Mouse (Mus musculus): Measurements from ENCODE around the gene Efcab2. TPM values are rescaled to one million over a fixed set of nuclear protein-coding genes. Genes with fewer than 3 reads are reported as not detected.

Gene Efcab2
- polyA plus RNA-seq, 1 experiment from 2014 or later = 12.4 TPM

DNA sequence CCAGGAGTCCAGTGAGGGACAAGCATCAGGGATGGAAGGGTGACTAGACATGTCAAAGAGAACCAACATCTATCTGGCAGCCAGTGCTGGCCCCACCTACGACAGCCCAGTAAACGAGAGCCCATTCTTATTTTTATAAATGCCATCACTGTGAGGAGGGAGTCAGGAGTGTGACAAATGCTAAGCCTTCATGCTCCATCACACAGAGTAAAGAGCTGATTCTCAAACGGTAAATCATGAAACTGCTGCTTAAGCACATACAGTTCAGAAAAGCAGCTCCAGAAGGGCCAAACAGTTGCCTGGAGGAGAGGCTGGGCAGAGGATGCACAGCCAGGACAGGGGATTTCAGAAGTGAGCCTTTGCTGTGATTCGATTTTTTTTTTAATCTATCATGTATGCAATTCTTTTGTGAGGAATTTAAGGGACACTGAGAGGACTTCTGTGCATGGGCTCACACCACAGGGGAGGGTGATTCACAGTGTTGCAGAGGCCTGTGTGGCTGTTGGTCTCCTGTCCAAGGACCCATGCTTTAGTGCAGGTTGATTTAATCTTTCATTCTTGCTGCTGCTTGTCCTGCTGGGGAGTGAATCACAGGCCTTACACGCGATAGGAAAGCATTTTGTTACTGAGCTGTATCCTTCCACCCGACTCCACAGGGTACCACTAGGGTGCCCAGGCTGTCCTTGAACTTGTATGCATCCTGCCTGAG lies 106.6 kb downstream of the Efcab2 start:
- H3K27me3 ChIP-seq (replicated peaks; ENCODE audit: control insufficient read depth, insufficient read depth, low read length) = no peaks in the 10 kb centered on the region
- no peak for ATAC-seq
- H3K4me1 ChIP-seq (ENCODE audit: control insufficient read depth, insufficient read depth, low read depth, low read length) = peaks cover 5% of the 10 kb centered on the region; the same call in 1 of the 2 replicates
- no peaks in the 10 kb centered on the region for H3K36me3 ChIP-seq (ENCODE audit: control insufficient read depth, insufficient read depth, low read length)
- H3K9ac ChIP-seq (ENCODE audit: low read depth, low read length) = no peak overlapping the region
- WGBS = 39% methylated on average over 7 of the region's 7 CpGs
- H3K9me3 ChIP-seq (ENCODE audit: control insufficient read depth, low read length) = no peaks in the 10 kb centered on the region
- H3K27ac ChIP-seq (ENCODE audit: low read depth, low read length) = no peak overlapping the region
- no peak overlapping the region for H3K4me2 ChIP-seq (ENCODE audit: low read length)
- no peak overlapping the region for H3K4me3 ChIP-seq (ENCODE audit: low read length)

DNA sequence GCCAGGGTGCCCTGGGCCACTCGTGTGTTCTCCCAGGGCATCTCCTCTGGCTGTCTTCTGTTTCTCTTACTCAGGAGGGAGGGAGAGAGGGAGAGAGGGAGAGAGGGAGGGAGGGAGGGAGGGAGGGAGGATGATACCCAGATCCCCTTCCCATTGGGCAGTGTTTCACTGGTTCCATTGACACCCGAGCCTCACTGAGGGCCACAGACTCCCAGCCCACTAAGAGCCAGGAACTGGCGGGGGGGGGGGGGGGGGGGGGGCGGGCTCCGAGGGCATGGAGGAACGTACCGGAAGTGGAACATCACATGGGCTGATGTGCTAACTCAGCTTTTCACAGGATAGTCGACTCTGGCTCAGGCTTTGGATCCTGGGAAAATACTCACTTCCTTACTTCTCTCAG lies 108.1 kb downstream of the Efcab2 start:
- H3K4me2 ChIP-seq (ENCODE audit: low read length) = no peak overlapping the region
- no peak for ATAC-seq
- no peaks in the 10 kb centered on the region for H3K36me3 ChIP-seq (ENCODE audit: control insufficient read depth, insufficient read depth, low read length)
- no peak overlapping the region for H3K4me3 ChIP-seq (ENCODE audit: low read length)
- H3K4me1 ChIP-seq (ENCODE audit: control insufficient read depth, insufficient read depth, low read depth, low read length) = peaks cover 5% of the 10 kb centered on the region; the same call in 1 of the 2 replicates
- 46% methylated on average over 5 of the region's 8 CpGs for WGBS
- H3K27ac ChIP-seq (ENCODE audit: low read depth, low read length) = no peak overlapping the region
- H3K9me3 ChIP-seq (ENCODE audit: control insufficient read depth, low read length) = no peaks in the 10 kb centered on the region
- H3K9ac ChIP-seq (ENCODE audit: low read depth, low read length) = no peak overlapping the region
- H3K27me3 ChIP-seq (replicated peaks; ENCODE audit: control insufficient read depth, insufficient read depth, low read length) = no peaks in the 10 kb centered on the region

DNA sequence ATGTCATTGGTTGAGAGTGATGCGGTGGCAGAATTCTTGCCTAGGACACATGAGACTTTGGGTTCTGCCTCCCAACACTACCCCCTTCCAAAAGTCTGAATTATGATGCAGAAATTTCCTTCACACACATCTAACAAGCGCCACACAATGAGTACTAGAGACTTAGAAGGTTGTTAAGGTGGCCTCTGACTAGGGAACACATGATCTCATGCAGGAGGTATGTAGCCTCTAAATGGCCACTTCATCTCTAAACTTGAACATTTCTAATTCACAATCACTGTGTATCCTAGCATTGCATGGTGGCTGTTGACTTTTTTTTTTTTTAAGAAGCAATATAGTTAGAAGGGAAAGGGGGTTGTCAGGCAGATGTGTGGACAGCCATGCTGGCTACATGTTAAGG lies 110.0 kb downstream of the Efcab2 start:
- H3K27me3 ChIP-seq (replicated peaks; ENCODE audit: control insufficient read depth, insufficient read depth, low read length) = no peaks in the 10 kb centered on the region
- no peaks in the 10 kb centered on the region for H3K9me3 ChIP-seq (ENCODE audit: control insufficient read depth, low read length)
- no peak overlapping the region for H3K27ac ChIP-seq (ENCODE audit: low read depth, low read length)
- no peaks in the 10 kb centered on the region for H3K36me3 ChIP-seq (ENCODE audit: control insufficient read depth, insufficient read depth, low read length)
- ATAC-seq = no peak
- H3K4me1 ChIP-seq (ENCODE audit: control insufficient read depth, insufficient read depth, low read depth, low read length) = peaks cover 5% of the 10 kb centered on the region; the same call in 1 of the 2 replicates
- H3K4me2 ChIP-seq (ENCODE audit: low read length) = no peak overlapping the region
- no peak overlapping the region for H3K9ac ChIP-seq (ENCODE audit: low read depth, low read length)
- no peak overlapping the region for H3K4me3 ChIP-seq (ENCODE audit: low read length)
- 83% methylated on average over 2 of the region's 2 CpGs for WGBS

DNA sequence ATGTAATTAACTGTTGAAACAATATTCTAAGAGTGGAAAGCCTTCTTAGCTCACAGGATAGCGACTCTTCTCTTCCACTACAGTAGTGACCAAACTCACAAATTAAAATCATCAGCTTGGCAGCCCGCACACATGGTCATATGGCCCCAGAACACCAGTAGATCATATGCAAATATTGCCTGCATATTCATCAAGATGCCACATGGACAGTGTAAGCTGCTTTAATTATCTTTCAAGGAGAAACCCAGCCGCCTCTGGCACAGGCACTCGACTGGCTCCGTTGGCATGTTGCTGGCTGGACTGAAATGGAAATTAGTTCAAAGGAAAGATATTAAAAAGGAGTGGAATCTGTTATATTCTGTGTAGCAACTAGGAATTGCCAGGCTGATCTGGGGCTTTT lies 116.5 kb downstream of the Efcab2 start:
- no peak overlapping the region for H3K4me3 ChIP-seq (ENCODE audit: low read length)
- H3K4me1 ChIP-seq (ENCODE audit: control insufficient read depth, insufficient read depth, low read depth, low read length) = no peaks in the 10 kb centered on the region
- no peaks in the 10 kb centered on the region for H3K27me3 ChIP-seq (replicated peaks; ENCODE audit: control insufficient read depth, insufficient read depth, low read length)
- WGBS = 35% methylated on average over 5 of the region's 5 CpGs
- ATAC-seq = peak; percentile 63
- H3K9me3 ChIP-seq (ENCODE audit: control insufficient read depth, low read length) = no peaks in the 10 kb centered on the region
- no peak overlapping the region for H3K4me2 ChIP-seq (ENCODE audit: low read length)
- no peaks in the 10 kb centered on the region for H3K36me3 ChIP-seq (ENCODE audit: control insufficient read depth, insufficient read depth, low read length)
- H3K27ac ChIP-seq (ENCODE audit: low read depth, low read length) = no peak overlapping the region
- no peak overlapping the region for H3K9ac ChIP-seq (ENCODE audit: low read depth, low read length)

DNA sequence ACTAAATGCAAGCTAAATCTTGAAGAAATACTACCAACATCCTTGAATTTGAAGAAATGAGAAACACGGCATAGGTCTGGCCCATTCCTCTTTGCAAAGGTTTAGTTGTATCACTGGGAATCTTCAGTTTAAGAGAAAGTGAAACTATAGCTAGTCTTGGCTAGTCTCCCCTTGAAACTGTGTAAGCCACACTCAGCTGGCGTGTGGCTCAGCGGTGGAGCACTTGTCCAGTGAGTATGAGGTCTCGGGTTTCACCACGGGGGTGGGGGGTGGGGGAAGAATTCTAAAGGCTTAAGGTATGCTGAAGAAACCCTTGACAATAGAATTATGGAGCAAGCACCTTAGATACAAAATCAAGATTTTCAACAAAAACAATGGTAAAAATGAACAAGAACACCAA lies 117.3 kb downstream of the Efcab2 start:
- H3K4me1 ChIP-seq (ENCODE audit: control insufficient read depth, insufficient read depth, low read depth, low read length) = peaks cover 3% of the 10 kb centered on the region; the same call in 1 of the 2 replicates
- no peaks in the 10 kb centered on the region for H3K36me3 ChIP-seq (ENCODE audit: control insufficient read depth, insufficient read depth, low read length)
- no peak overlapping the region for H3K4me2 ChIP-seq (ENCODE audit: low read length)
- no peaks in the 10 kb centered on the region for H3K9me3 ChIP-seq (ENCODE audit: control insufficient read depth, low read length)
- 59% methylated on average over 5 of the region's 5 CpGs for WGBS
- H3K27me3 ChIP-seq (replicated peaks; ENCODE audit: control insufficient read depth, insufficient read depth, low read length) = no peaks in the 10 kb centered on the region
- H3K27ac ChIP-seq (ENCODE audit: low read depth, low read length) = no peak overlapping the region
- H3K9ac ChIP-seq (ENCODE audit: low read depth, low read length) = no peak overlapping the region
- no peak for ATAC-seq
- no peak overlapping the region for H3K4me3 ChIP-seq (ENCODE audit: low read length)

- under 1% methylated on average over 21 of the region's 21 CpGs for WGBS
Measured at GRCm38 (mm10) chr1:178527185-178527546, 121.3 kb downstream of the Efcab2 start.

GRCm38 (mm10) chr1:178527547-178528361 lies 121.9 kb downstream of the Efcab2 start:
- under 1% methylated on average over 55 of the region's 59 CpGs for WGBS
- Histone ChIP-seq H3K9me3 (ENCODE audit: control insufficient read depth, low read length) (no peaks in the 10 kb centered on the region), H3K27ac (ENCODE audit: low read depth, low read length) (peak overlapping the region; percentile 94), H3K9ac (ENCODE audit: low read depth, low read length) (peak overlapping the region; percentile 85), H3K36me3 (ENCODE audit: control insufficient read depth, insufficient read depth, low read length) (no peaks in the 10 kb centered on the region), H3K27me3 (replicated peaks; ENCODE audit: control insufficient read depth, insufficient read depth, low read length) (no peaks in the 10 kb centered on the region), H3K4me1 (ENCODE audit: control insufficient read depth, insufficient read depth, low read depth, low read length) (peaks cover 7% of the 10 kb centered on the region), H3K4me3 (ENCODE audit: low read length) (peak overlapping the region; percentile 73), H3K4me2 (ENCODE audit: low read length) (peak overlapping the region; percentile 99)
- ATAC-seq = peak; percentile 40

More at GRCm38 (mm10) chr1:178527185-178527546, 121.3 kb downstream of the Efcab2 start:
- peaks cover 7% of the 10 kb centered on the region for H3K4me1 ChIP-seq (ENCODE audit: control insufficient read depth, insufficient read depth, low read depth, low read length)
- peak overlapping the region; percentile 99 for H3K4me2 ChIP-seq (ENCODE audit: low read length)
- H3K27me3 ChIP-seq (replicated peaks; ENCODE audit: control insufficient read depth, insufficient read depth, low read length) = no peaks in the 10 kb centered on the region
- H3K9me3 ChIP-seq (ENCODE audit: control insufficient read depth, low read length) = no peaks in the 10 kb centered on the region
- H3K27ac ChIP-seq (ENCODE audit: low read depth, low read length) = peak overlapping the region; percentile 94
- peak; percentile 25; the same call in 1 of the 2 replicates for ATAC-seq
- H3K36me3 ChIP-seq (ENCODE audit: control insufficient read depth, insufficient read depth, low read length) = no peaks in the 10 kb centered on the region
- peak overlapping the region; percentile 73 for H3K4me3 ChIP-seq (ENCODE audit: low read length)
- H3K9ac ChIP-seq (ENCODE audit: low read depth, low read length) = peak overlapping the region; percentile 85

GRCm38 (mm10) chr1:178528431-178529351 lies 122.8 kb downstream of the Efcab2 start, which contains the start of gene Kif26b:
Kif26b (plus strand) TSS chr1:178529125.
- H3K4me2 ChIP-seq (ENCODE audit: low read length) = peak within 1 kb of the TSS; percentile 99
- H3K4me1 ChIP-seq (ENCODE audit: control insufficient read depth, insufficient read depth, low read depth, low read length) = peaks cover 7% of the 10 kb centered on the region
- ATAC-seq = peak; percentile 63
- peak within 1 kb of the TSS; percentile 94 for H3K27ac ChIP-seq (ENCODE audit: low read depth, low read length)
- under 1% methylated on average over 84 of the region's 92 CpGs for whole genome bisulfite sequencing
- H3K4me3 ChIP-seq (ENCODE audit: low read length) = peak within 1 kb of the TSS; percentile 73
- H3K36me3 ChIP-seq (ENCODE audit: control insufficient read depth, insufficient read depth, low read length) = no peaks in the 10 kb centered on the region
- H3K9ac ChIP-seq (ENCODE audit: low read depth, low read length) = peak within 1 kb of the TSS; percentile 85
- H3K9me3 ChIP-seq (ENCODE audit: control insufficient read depth, low read length) = no peaks in the 10 kb centered on the region
- no peaks in the 10 kb centered on the region for H3K27me3 ChIP-seq (replicated peaks; ENCODE audit: control insufficient read depth, insufficient read depth, low read length)
